Mouse (Mus musculus): ENCODE measurements around the gene Slc4a2.

Slc4a2 gene

DNA sequence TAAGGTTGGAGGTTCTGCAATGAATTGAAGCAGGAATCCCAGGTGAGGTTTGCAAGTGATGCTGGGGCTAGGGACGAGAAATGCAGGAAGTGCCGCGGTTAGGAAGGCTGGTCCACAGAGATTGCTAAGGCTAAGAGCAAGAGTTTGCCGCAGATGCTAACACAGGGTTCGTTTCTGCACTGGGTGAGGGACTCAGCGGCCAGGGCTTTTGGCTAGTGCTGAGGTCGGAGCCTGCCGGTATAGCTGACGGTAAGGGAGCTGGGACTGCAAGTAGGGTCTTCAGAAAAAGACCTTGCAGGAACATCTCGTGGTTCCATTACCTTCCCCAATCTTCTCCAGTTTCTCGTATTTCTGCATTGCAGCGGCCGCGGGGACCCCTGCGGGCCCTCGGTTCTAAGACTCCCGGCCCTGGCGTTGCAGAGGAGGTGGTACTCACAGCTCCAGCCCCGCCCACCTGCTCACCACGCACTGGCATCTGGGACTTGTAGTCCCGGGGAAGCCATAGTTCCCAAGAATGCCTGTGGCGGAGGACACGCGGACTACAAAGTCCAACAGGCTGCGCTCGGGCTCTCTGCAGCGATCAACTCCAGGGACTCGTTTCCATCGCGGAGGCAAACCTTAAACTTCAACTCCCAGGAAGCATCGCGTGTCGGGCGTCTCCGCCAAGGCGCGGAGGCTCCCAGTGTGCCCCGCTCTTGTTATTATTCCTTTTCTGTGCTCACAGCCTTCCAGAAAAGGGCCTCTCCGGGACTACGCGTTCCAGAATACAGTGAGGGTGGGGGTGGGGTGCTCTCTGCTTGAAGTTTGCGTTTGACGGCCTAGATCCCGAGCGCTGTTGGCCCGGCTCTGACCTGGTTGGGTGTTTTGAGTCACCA, at the start of gene Slc4a2, which contains the start of gene Cdk5:
Gene Slc4a2, plus strand, starts transcription at position 709 of the 875 bp plus-strand sequence.
Gene Cdk5, minus strand, starts transcription at position 402 of the 875 bp plus-strand sequence.
- peak; percentile 100 for DNase-seq (ENCODE audit: low read depth, low spot score)

DNA sequence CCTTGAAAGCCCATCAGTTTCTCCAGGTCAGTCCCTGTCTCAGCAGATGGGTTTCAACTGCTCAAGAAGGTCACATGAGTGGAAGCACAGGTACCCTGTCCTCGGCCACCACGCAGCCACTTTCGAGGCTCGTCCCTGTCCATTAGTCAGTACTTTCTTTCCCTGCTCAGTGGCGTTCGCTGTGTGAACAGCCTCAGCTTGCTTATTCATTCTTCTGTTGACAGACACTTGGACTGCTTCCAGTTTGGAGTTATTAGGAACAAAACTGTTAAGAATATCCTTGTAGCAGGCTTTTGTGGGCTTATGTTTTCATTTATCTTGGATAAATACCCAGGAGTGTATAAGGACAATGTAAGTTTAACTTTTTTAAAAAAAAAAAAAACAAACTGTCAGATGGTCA, 49.4 kb upstream of the Slc4a2 start:
- no peak for DNase-seq (ENCODE audit: low read depth, low spot score)

DNA sequence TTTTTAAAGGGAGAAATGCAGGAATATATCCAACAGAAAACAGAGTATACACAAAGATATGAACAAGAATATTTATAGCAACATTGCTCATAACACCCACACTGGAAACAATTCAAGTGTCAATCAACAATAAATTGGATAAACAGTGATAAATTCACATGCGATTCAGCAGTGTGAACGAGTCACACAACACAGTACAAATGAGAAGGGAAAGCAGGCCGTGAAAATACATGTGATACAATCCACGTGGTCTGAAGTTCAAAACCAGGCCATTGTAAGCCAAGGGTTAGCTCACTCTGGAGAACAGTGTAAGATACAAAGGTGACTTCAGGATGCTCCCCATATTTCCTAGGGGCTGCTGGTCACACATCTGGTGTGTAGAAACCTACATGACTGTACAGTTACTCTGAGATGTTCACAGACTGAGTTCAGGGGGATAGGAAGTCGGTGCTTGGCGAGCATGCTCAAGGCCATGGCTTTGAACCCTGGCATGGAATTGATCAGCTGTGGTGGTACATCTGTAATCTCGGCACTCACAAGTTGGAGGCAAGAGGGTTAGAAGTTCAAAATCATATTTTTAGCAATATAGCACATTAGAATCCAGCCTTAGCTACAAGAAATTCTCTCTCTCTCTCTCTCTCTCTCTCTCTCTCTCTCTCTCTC, 48.8 kb upstream of the Slc4a2 start:
- DNase-seq (ENCODE audit: low read depth, low spot score): no peak

DNA sequence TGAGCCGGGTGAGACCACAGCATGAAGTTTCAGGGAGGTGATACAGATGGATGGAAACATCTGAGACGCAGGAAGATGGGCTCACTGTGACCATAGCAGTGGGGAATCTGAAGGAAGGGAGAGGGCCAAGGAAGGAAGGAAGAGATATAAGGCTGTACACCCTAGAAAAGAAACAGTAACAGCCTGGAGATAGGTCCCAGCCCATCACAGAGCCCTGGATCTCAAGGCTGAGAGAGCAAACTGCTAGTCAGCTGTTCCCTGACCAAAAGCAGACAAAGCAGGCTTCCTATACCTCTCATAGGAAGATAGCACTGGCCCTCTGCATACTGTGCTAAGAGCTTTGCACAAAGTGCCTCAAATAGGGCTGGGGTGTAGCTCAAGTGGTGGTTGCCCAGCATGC, 44.9 kb upstream of the Slc4a2 start:
- no peak for DNase-seq (ENCODE audit: low read depth, low spot score)

DNA sequence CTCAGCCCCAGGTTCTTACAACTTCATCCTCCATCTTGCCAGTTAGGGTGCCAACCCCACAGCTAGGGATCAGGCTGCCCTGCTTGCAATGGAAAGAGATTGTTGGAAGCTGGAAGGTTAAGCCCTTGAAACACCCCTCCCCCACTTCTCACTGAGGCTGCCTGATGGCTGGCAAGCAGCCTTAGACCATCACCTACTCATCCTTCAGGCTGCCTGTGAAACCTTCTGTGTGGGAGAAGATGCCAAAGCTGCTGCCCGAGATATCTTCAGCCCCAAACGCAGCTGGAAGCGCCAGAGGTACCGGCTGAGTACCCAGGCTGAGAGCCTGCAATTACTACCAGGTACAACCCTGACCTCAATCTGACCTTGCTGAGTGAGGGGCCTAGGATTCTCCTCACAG, 44.1 kb upstream of the Slc4a2 start:
- no peak for DNase-seq (ENCODE audit: low read depth, low spot score)

DNA sequence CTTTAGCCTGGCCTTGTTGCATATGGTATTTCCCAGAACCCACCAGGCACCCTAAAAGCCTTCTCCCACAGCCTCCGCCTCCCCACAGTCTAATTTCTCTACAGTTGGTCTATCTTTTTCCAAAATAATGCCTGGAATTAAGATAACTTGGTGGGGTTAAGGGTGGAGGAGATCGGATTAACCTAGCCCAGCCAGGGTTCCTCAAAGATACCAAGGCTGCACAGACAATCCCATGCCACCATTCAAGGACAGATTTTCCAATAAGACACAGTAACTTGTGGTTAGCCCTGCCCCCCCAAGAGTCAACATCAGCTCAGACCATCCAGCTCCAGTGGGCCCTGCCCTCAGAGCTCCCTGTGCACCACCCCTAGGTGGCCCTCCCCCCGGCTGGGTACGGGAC, 43.1 kb upstream of the Slc4a2 start:
- DNase-seq (ENCODE audit: low read depth, low spot score): no peak

DNA sequence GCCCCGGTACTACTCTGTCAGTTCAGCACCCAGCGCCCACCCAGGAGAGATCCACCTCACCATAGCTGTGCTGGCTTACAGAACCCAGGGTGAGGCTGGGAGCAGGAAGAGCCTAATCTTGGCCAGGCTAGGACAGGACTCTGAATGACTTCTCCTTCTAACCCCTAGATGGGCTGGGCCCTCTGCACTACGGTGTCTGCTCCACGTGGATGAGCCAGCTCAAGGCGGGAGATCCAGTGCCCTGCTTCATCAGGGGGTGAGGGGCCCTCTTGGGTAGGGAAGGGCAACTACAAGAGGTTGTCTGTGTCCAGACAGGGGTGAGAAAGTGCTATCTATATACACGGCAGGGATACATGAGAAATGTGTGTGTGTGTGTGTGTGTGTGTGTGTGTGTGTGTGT, 42.2 kb upstream of the Slc4a2 start:
- no peak for DNase-seq (ENCODE audit: low read depth, low spot score)

DNA sequence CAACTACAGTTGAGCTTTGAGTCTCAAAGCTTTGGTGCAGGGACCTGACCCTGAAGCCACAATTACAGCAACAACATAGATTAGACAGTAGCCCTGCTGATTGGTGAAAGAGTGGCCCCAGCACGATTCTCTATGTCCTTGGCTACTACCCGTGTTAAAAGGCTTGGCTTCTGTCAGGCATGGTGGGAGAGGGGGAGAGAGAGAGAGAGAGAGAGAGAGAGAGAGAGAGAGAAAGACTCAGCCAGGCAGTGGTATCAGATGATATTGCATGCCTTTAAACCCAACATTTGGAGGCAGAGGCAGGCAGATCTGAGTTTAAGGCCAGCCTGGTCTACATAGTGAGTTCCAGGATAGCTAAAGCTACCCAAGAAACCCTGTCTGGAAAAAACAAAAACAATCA, 41.6 kb upstream of the Slc4a2 start:
- DNase-seq (ENCODE audit: low read depth, low spot score): no peak

DNA sequence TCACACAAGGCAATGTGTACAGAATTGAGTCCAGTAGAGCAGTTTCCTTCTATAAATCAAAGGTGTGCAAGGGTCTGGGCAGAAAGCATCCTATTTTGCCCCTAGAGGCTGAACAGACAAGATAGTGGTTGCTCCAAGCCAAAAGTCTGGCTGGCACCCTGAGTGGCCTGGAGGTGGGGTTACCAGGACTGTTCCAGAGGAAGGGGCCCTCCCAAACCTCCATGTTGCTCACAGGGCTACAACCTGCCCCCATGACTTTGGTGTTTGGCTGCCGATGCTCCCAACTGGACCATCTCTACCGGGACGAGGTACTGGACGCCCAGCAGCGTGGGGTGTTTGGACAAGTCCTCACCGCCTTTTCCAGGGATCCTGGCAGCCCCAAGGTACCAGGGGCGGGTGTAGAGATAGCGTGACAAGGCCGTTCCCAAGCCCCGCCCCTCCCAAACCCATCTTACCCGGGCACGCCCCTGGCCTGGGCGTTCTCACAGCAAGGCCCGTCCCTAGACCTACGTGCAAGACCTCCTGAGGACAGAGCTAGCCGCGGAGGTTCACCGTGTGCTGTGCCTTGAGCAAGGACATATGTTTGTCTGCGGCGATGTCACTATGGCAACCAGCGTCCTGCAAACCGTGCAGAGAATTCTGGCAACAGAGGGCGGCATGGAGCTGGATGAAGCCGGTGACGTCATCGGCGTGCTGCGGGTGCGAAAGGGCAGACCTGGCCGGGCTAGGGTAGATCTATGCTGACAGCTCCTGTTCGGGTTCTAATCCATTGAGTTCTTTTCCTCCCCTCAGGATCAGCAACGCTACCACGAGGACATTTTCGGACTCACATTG, 40.4 kb upstream of the Slc4a2 start:
- peak; percentile 99 for DNase-seq (ENCODE audit: low read depth, low spot score)

DNA sequence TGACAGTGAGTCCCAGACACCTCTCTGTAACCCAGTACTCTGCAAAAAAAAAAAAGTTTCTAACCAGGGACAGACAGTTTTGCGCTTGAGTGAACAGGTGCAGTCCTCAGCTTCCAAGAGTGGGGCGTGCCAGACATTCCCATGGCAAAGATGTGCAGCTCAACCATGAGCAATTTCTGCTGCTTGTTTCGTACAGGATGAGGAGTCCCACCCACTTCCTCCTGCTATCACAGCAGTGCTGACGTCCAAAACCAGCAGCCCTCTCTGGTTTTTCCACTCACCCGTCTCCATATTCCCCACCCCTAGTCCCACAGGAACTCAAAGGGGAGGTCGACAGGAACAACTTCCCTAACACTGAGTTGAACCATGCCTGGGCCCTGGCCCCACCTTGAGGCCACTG, 39.2 kb upstream of the Slc4a2 start:
- DNase-seq (ENCODE audit: low read depth, low spot score): no peak

DNA sequence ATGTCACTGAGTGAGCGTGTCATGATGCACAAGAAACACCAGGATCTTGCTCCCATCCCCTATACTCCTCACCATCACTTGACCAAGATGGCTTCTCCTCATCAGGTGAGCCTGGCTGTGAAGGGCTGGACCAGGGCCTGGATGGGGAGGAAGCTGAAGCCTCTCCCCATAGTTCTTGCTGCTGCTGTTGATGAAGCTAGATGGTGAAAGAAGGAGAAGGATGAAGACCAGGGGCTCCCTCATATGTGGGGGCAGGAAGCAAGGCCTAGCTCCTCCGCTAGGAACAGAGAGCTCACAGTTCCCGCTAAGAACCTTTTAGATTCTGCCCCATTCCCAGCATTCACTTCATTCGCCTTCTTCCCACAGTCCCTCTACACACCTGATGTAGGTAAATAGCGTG, 38.3 kb upstream of the Slc4a2 start:
- DNase-seq (ENCODE audit: low read depth, low spot score): no peak

DNA sequence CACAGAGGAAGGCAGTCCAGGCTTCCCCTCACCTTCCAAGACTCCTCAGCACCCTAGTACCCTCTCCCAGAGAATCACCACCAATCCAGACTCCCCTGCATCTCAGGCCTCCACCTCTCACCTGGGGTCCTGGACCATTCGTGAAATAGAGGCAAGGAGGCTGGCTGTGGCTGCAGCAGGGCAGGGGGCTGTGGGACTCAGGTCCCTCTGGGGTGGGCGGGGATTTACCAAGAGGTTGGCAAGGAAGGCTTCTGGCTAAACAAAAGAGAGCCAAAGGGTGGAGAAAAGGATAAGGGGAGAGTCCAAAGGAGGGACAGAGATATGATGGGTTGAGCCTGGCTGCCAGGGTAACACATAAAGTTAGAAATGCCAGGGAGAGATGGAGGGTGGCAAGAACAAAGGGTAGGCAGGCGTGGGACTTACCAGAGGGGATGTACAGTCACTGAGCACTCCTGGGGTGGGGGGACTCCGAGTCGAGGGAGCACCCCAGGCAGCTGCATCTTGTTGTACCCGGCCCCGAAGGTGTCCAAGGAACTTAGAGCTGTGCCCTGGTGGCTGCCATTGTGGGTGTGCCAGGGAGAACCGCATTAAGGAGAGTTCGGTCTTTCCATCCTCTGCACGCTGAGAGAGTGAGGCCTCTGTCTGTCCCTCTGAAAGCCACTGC, 37.6 kb upstream of the Slc4a2 start:
- no peak for DNase-seq (ENCODE audit: low read depth, low spot score)

DNA sequence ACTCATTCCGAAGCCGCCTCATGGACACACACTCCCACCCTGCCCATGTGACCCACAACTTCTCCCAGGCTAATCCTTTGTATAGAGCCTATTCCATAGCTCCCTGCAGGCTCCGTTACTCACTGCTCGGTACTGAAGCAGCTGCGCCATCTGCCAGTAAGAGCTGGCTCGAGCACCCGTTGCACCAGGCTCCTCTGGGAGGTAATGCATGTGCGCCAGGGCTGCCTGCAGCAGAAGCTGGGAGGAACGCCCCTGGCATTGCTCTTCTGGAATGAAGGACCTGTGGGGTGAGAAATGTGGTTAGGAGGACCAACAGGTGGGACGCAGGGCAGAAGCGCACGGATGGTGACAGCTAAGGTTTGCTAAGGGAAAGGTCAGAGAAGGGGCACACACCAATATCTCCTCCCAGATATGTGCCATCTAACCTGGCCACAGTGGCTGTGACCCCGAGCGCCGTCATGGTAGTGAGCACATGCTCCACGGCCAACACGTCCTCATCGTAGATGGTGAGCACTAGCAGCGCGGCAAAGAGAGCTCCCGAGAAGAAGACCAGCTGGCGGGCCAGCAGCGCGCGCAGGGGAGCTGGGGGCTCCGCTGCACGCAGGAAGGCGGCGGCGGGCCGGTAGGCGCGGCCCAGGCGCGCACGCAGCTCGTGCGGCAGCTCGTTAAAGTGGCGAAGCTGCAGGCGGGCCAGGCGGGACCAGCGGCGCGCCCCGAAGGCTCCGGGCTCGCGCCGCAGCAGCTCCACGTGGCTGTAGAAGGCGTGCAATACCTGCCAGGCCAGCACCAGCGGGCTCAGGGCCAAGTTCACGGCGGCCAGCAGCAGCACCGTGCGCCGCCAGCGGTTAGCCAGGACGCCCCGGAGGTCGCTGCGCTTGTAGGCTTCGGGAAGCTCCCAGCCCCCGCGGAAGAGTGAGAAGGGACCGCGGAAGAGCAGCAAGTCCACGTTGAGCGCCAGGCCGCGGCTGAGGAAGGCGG, 36.1 kb upstream of the Slc4a2 start:
- peak; percentile 78 for DNase-seq (ENCODE audit: low read depth, low spot score)

DNA sequence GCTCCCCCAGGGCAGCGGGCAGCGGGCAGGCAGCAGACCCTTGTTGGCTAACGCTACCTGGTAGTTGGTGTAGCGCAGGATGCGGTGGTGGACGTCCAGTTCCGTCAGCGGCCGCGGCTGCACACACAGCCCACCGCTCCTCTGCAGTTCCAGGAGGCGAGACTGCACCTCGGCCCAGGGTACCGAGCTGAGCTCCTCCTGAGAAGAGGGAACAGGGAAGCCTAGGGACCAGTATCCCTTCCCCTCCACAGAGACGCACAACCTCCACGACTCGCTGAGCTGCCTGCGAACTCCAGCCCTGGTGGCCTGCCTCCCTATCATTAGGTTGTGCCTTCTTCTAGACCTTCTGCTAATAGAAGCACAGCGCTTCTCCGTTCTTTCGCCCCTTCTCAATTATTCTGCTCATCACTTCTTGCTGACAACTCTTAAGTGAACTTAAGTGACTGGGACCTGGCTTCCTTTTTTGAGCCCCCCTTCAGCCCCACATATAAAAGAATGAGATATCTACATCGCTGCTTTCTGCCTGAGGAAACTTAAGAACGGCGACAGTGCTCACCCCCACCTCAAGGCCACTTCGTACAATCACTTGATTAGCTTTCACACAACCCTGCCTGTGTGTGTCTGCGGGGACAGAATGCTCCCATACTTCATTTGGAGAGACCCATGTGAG, 35.3 kb upstream of the Slc4a2 start:
- peak; percentile 41 for DNase-seq (ENCODE audit: low read depth, low spot score)

DNA sequence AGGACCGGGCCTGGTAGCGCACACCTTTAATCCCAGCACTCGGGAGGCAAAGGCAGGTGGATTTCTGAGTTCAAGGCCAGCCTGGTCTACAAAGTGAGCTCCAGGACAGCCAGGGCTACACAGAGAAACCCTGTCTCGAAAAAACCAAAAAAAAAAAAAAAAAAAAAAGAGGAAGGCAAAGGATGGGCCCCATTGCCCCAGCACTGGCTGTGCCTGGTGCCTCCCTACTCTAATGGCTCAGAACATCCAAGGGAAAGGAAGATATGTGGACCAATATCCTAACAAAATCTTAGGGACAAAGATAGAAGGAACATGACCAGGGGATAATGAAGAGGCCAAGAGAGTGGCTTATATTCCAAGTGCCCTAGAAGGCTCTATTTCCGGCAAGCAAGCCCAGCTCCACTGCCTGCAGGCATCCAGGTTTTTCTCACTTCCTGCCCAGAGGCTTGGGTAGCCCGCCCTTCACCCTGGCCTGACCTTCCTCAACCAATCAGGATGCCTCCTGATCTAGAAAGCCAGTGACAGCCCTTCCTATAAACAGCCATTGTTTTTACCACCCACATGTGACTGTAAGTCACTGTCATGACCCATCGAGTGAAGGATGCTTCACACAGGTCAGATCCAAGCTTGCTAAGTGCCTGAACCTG, 34.5 kb upstream of the Slc4a2 start:
- DNase-seq (ENCODE audit: low read depth, low spot score): peak; percentile 76

DNA sequence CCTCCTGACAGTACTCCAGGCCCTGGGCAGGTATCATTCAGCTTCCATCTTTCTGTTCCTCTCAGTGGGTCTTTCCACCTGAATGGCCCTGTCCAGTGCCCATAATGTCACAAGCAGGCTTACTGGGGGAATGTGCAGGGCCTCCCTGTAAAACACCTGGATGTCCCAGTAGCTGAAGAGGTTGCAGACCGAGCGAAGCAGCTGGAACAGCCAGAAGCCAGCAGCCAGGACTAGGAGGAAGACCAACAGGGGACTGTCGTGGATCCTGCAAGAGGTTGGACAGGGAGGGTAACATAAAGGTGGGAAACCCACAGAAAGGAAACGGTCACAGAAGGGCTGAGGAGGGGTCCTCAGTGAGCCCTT, 34.0 kb upstream of the Slc4a2 start:
- DNase-seq (ENCODE audit: low read depth, low spot score): no peak

DNA sequence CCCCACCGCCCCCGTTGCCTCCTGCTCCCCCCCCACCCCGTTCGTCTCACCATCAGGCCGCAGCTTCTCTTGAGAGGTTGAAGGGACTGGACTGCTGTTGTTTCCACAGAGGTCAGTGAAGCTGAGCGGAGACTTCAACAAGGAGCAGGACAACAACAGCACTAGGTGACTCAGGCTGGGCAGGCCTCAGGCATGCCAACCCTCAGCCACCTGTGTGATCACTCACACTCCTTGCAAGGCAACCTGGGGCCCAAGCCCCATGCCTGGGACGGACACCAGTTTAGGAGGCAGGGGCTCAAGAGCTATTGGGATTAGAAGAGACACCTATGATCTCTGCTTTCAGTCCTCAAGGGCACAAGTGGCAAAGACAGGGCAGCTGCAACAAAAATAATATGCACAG, 31.8 kb upstream of the Slc4a2 start, which contains the start of gene Atg9b:
Gene Atg9b, minus strand, starts transcription at position 280 of the 400 bp plus-strand sequence.
- DNase-seq (ENCODE audit: low read depth, low spot score): no peak

DNA sequence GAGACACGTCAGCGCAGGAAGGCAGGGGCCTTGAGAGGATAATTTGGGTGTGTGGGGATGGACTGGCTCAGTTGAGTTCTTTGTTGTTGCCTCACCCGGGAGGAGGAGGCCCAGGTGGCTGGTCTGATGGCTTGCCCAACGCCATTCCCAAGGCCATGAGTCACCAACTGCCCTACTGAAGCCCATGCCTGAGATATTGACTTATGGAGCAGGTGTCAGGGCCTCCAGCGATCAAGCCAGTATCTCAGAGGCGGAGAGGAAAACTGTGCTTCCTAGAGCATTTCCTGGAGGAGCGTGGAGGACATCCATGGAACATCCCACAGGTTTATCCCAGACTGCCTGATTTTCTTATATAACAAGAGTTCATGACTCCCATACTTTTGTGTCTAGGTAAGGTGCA, 30.9 kb upstream of the Slc4a2 start:
- no peak for DNase-seq (ENCODE audit: low read depth, low spot score)

DNA sequence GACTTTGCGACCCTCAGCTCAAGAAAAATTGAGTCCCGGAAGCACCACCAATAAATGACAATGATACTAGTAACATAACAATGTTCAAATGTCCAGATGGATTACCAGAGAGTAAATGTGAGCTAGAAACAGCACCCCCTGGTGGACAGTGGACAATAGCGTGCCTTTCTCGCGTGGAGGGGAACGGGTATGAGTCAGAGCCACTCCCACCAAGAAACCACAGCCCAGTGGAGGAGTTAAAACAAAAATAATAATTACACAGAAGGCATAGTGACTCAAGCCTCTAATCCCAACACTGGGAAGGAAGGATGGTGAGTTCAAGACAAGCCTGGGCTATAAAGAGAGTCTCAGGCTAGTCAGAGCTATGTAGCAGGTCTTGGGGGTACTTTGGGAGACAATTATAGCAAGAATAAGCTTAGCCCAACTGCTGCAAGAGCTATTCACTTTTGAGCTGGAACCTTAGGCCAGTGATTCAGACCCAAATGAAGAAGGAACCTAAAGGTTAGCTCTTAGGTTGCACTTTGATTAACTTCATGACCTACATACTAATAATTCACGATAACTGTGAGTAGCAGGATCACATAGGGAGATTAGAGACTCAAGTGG, 30.1 kb upstream of the Slc4a2 start, which contains the start of gene Abcb8:
Gene Abcb8, plus strand, starts transcription at position 272 of the 606 bp plus-strand sequence.
- DNase-seq (ENCODE audit: low read depth, low spot score): peak; percentile 89

Measured in R1 (cell line).